Mouse (Mus musculus): ENCODE measurements around the gene Fbxo28. TPM values are rescaled to one million over a fixed set of nuclear protein-coding genes. Genes with fewer than 3 reads are reported as not detected.
"Not testable (repeated sequence)": the region's sequence is repeated elsewhere in the genome, so short reads cannot be mapped to it uniquely, and the experiment has no call there.

The Fbxo28 gene
- polyA plus RNA-seq, 1 experiment from 2014 or later: 26.1 TPM

- H3K4me3 ChIP-seq: no peak overlapping the region
- WGBS: 87% methylated on average over 5 of the region's 5 CpGs
- H3K27me3 ChIP-seq: no peaks in the 10 kb centered on the region
- ATAC-seq (ENCODE audit: insufficient number of reproducible peaks, insufficient read depth, low FRiP score, low TSS enrichment): no peak
- H3K4me1 ChIP-seq: no peaks in the 10 kb centered on the region
- no peaks in the 10 kb centered on the region for H3K36me3 ChIP-seq
- no peaks in the 10 kb centered on the region for H3K9me3 ChIP-seq
- no peak overlapping the region for H3K27ac ChIP-seq
- H3K4me2 ChIP-seq (replicated peaks): no peak overlapping the region
- H3K9ac ChIP-seq: no peak overlapping the region
Observed at GRCm38 (mm10) chr1:182302916-182303315, 38.5 kb downstream of the Fbxo28 start.

GRCm38 (mm10) chr1:182302176-182302870, 39.1 kb downstream of the Fbxo28 start:
- ATAC-seq (ENCODE audit: insufficient number of reproducible peaks, insufficient read depth, low FRiP score, low TSS enrichment): no peak
- H3K9ac ChIP-seq: no peak overlapping the region
- H3K4me3 ChIP-seq: no peak overlapping the region
- no peaks in the 10 kb centered on the region for H3K9me3 ChIP-seq
- no peak overlapping the region for H3K4me2 ChIP-seq (replicated peaks)
- no peaks in the 10 kb centered on the region for H3K27me3 ChIP-seq
- no peaks in the 10 kb centered on the region for H3K4me1 ChIP-seq
- H3K36me3 ChIP-seq: no peaks in the 10 kb centered on the region
- H3K27ac ChIP-seq: no peak overlapping the region
- 84% methylated on average over 6 of the region's 6 CpGs for WGBS

- Histone ChIP-seq H3K9me3 (no peaks in the 10 kb centered on the region), H3K27ac (no peak overlapping the region), H3K9ac (no peak overlapping the region), H3K4me2 (replicated peaks) (no peak overlapping the region), H3K4me1 (no peaks in the 10 kb centered on the region), H3K4me3 (no peak overlapping the region), H3K27me3 (no peaks in the 10 kb centered on the region), H3K36me3 (no peaks in the 10 kb centered on the region)
- ATAC-seq (ENCODE audit: insufficient number of reproducible peaks, insufficient read depth, low FRiP score, low TSS enrichment): no peak
- 91% methylated on average over 5 of the region's 5 CpGs for WGBS
Observed at GRCm38 (mm10) chr1:182297821-182298220, 43.6 kb downstream of the Fbxo28 start.

DNA sequence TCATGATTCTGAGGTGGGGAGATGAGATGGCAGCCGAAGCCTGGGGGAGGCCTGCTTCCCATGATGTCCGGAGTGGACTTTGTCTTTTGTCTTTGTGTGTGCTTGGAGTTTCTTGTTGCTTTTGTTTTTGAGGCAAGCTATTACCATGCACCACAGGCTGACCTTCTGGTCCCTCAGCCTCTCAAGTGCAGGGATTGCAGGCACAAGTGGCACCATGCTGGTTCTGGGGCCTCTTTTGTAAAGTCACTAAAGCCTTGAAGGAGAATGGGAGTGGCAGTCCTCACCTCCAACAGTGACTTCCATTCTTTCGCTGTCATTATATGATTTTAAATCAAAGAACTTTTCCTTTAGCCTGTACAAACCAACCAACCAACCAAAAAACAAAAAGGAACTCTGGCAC, 44.2 kb downstream of the Fbxo28 start:
- Histone ChIP-seq H3K9ac (no peak overlapping the region), H3K4me2 (replicated peaks) (no peak overlapping the region), H3K4me3 (no peak overlapping the region), H3K4me1 (no peaks in the 10 kb centered on the region), H3K9me3 (no peaks in the 10 kb centered on the region), H3K27ac (no peak overlapping the region), H3K36me3 (no peaks in the 10 kb centered on the region), H3K27me3 (no peaks in the 10 kb centered on the region)
- 76% methylated on average over 3 of the region's 3 CpGs for WGBS
- ATAC-seq (ENCODE audit: insufficient number of reproducible peaks, insufficient read depth, low FRiP score, low TSS enrichment): no peak

DNA sequence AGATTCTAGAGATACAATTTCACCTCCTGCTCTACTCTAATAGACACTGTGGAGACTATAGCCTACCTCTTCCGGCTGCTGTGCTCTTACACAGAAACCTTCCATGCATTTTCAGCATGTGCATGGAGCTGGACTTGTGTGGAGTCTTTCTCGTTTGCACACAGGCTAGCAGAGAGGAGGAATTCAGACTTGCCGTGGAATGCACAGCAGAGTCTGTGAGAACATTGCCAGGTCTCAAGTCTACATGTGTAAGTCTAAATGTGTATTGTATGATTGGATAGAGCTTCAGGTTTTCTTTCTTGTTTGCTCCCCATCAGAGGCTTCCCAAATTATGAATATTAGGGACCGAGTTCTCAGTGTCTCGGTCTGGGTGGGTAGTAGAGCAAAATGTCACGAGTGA, 44.6 kb downstream of the Fbxo28 start:
- Histone ChIP-seq H3K36me3 (no peaks in the 10 kb centered on the region), H3K4me3 (no peak overlapping the region), H3K4me2 (replicated peaks) (no peak overlapping the region), H3K27me3 (no peaks in the 10 kb centered on the region), H3K27ac (no peak overlapping the region), H3K9ac (no peak overlapping the region), H3K4me1 (no peaks in the 10 kb centered on the region), H3K9me3 (no peaks in the 10 kb centered on the region)
- 81% methylated on average over 6 of the region's 6 CpGs for WGBS
- ATAC-seq (ENCODE audit: insufficient number of reproducible peaks, insufficient read depth, low FRiP score, low TSS enrichment): no peak

- no peaks in the 10 kb centered on the region for H3K27me3 ChIP-seq
- 80% methylated on average over 6 of the region's 6 CpGs for WGBS
Observed at GRCm38 (mm10) chr1:182296141-182296540, 45.3 kb downstream of the Fbxo28 start.

DNA sequence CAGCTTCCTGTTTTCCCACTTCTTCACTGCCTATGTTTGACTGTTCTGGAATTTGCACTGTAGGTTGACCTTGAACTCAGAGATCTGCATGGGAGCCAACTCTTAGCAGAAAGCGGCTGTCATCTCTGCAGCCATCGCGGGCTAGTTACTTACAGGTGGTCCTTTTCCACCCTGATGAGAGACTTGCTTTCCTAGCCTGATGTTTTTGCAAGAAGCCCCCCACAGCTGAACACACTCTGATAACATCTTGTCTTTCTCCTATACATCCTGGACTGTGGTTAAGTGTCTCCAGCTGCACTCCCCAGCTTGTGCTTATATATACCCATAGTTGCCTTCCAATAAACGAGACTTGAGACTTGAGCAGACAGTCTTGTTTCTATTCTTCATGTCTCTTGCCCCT, 49.1 kb downstream of the Fbxo28 start:
- Histone ChIP-seq H3K4me2 (replicated peaks) (no peak overlapping the region), H3K27me3 (no peaks in the 10 kb centered on the region), H3K4me3 (no peak overlapping the region), H3K27ac (no peak overlapping the region), H3K9ac (no peak overlapping the region), H3K9me3 (no peaks in the 10 kb centered on the region), H3K36me3 (no peaks in the 10 kb centered on the region), H3K4me1 (no peaks in the 10 kb centered on the region)
- ATAC-seq (ENCODE audit: insufficient number of reproducible peaks, insufficient read depth, low FRiP score, low TSS enrichment): no peak
- 77% methylated on average over 4 of the region's 4 CpGs for WGBS

More at GRCm38 (mm10) chr1:182296141-182296540, 45.3 kb downstream of the Fbxo28 start:
- no peaks in the 10 kb centered on the region for H3K9me3 ChIP-seq
- no peak overlapping the region for H3K4me2 ChIP-seq (replicated peaks)
- no peaks in the 10 kb centered on the region for H3K36me3 ChIP-seq
- H3K27ac ChIP-seq: no peak overlapping the region
- H3K4me3 ChIP-seq: no peak overlapping the region
- no peak overlapping the region for H3K9ac ChIP-seq
- H3K4me1 ChIP-seq: no peaks in the 10 kb centered on the region
- no peak for ATAC-seq (ENCODE audit: insufficient number of reproducible peaks, insufficient read depth, low FRiP score, low TSS enrichment)

- H3K9me3 ChIP-seq; H3K4me3 ChIP-seq; H3K36me3 ChIP-seq; H3K27ac ChIP-seq; H3K27me3 ChIP-seq; ATAC-seq (ENCODE audit: insufficient number of reproducible peaks, insufficient read depth, low FRiP score, low TSS enrichment); H3K4me1 ChIP-seq; H3K4me2 ChIP-seq (replicated peaks); H3K9ac ChIP-seq: not testable (repeated sequence)
- 87% methylated on average over 3 of the region's 3 CpGs for WGBS
Observed at GRCm38 (mm10) chr1:182290741-182291140, 50.7 kb downstream of the Fbxo28 start.

- 63% methylated on average over 2 of the region's 2 CpGs for WGBS
- H3K4me1 ChIP-seq: no peaks in the 10 kb centered on the region
Observed at GRCm38 (mm10) chr1:182289781-182290180, 51.6 kb downstream of the Fbxo28 start.

DNA sequence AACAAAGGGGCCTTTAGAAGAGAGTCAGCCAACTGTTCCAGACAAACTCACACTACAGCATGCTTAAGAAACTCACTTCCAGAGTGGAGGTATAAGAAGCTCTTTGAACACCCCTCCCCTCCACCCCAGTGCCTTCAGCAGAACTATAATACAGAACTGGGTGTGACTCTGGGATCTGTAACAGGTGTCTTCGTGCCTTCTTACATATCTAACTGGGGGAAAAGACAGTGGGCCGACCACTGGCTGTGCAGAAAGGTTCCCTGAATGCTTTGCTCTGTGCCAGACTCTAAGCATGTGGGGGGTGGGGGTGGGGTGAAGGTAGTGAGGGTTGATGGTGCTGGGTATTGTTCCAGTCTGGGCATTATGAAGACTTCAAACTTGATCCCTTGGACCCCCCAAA, 52.8 kb downstream of the Fbxo28 start:
- WGBS: 55% methylated on average over 2 of the region's 2 CpGs

More at GRCm38 (mm10) chr1:182289781-182290180, 51.6 kb downstream of the Fbxo28 start:
- H3K9me3 ChIP-seq: no peaks in the 10 kb centered on the region
- H3K36me3 ChIP-seq: no peaks in the 10 kb centered on the region
- no peak for ATAC-seq (ENCODE audit: insufficient number of reproducible peaks, insufficient read depth, low FRiP score, low TSS enrichment)
- H3K4me3 ChIP-seq: no peak overlapping the region
- no peak overlapping the region for H3K27ac ChIP-seq
- H3K27me3 ChIP-seq: no peaks in the 10 kb centered on the region
- no peak overlapping the region for H3K4me2 ChIP-seq (replicated peaks)
- H3K9ac ChIP-seq: no peak overlapping the region

GRCm38 (mm10) chr1:182287781-182288180, 53.6 kb downstream of the Fbxo28 start:
- ATAC-seq (ENCODE audit: insufficient number of reproducible peaks, insufficient read depth, low FRiP score, low TSS enrichment): no peak
- Histone ChIP-seq H3K27me3 (no peaks in the 10 kb centered on the region), H3K36me3 (no peaks in the 10 kb centered on the region), H3K4me3 (no peak overlapping the region), H3K9ac (no peak overlapping the region), H3K4me1 (peaks cover 3% of the 10 kb centered on the region; the same call in 1 of the 2 replicates), H3K27ac (no peak overlapping the region), H3K4me2 (replicated peaks) (no peak overlapping the region), H3K9me3 (no peaks in the 10 kb centered on the region)
- WGBS: 59% methylated on average over 7 of the region's 7 CpGs

More for the DNA sequence above, 52.8 kb downstream of the Fbxo28 start:
- Histone ChIP-seq H3K4me1 (no peaks in the 10 kb centered on the region), H3K4me2 (replicated peaks) (no peak overlapping the region), H3K36me3 (no peaks in the 10 kb centered on the region), H3K9ac (no peak overlapping the region), H3K27me3 (no peaks in the 10 kb centered on the region), H3K27ac (no peak overlapping the region), H3K4me3 (no peak overlapping the region), H3K9me3 (no peaks in the 10 kb centered on the region)
- no peak for ATAC-seq (ENCODE audit: insufficient number of reproducible peaks, insufficient read depth, low FRiP score, low TSS enrichment)

GRCm38 (mm10) chr1:182284795-182285194, 56.6 kb downstream of the Fbxo28 start:
- no peaks in the 10 kb centered on the region for H3K9me3 ChIP-seq
- ATAC-seq (ENCODE audit: insufficient number of reproducible peaks, insufficient read depth, low FRiP score, low TSS enrichment): no peak
- no peak overlapping the region for H3K4me3 ChIP-seq
- H3K27ac ChIP-seq: no peak overlapping the region
- no peaks in the 10 kb centered on the region for H3K27me3 ChIP-seq
- H3K4me1 ChIP-seq: peaks cover 22% of the 10 kb centered on the region
- H3K9ac ChIP-seq: no peak overlapping the region
- 88% methylated on average over 2 of the region's 2 CpGs for WGBS
- H3K4me2 ChIP-seq (replicated peaks): no peak overlapping the region
- no peaks in the 10 kb centered on the region for H3K36me3 ChIP-seq
